Mouse (Mus musculus): ENCODE results near the gene Itga7.
"Not testable (repeated sequence)": the region's sequence is repeated elsewhere in the genome, so short reads cannot be mapped to it uniquely, and the experiment has no call there.

The Itga7 gene

DNA sequence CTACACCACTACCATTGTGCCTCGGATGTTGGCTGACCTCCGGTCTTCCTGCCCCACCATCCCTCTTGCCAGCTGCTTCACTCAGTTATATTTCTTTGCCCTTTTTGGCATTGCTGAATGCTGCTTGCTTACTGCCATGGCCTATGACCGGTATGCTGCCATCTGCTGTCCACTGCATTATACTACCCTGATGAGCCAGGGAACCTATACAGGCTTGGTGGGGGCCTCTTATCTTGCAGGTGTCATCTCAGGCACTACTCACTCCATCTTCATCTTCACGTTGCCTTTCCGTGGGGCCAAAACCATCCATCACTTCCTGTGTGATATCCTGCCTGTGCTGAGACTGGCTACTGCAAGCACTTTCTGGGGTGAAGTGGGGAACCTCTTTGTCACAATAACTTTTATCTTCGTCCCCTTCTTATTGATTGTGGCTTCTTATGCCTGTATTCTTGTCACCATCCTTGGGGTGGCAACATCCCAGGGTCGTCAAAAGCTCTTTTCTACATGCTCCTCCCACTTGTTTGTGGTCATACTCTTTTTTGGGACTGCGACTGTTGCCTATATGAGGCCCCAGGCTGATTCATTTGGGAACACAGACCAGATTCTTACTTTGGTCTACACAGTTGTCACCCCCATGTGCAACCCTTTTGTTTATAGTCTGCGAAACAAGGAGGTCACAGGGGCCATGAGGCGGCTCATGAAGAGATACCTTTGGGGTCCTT, 56.7 kb downstream of the Itga7 start:
- not testable (repeated sequence) for DNase-seq (ENCODE audit: low spot score)

DNA sequence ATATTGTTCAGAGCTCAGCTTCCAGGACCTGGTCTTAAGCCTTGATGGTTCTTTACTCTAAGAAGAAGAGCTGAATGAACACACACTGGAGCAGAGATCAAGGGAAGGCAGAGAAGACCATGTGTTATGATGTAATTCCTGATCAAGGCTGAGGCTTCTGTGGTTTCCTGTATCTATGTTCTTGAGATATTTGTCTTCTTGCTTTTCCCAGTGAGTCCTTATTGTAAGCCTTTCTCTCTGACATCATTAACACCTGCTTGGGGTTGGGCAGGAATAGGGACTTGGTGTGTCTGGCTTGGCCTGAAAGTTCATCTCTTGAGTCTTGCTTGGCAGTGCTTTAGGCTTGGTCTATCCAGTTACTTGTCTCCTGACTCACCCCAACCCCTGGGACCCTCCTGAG, 57.4 kb downstream of the Itga7 start:
- DNase-seq (ENCODE audit: low spot score): no peak

DNA sequence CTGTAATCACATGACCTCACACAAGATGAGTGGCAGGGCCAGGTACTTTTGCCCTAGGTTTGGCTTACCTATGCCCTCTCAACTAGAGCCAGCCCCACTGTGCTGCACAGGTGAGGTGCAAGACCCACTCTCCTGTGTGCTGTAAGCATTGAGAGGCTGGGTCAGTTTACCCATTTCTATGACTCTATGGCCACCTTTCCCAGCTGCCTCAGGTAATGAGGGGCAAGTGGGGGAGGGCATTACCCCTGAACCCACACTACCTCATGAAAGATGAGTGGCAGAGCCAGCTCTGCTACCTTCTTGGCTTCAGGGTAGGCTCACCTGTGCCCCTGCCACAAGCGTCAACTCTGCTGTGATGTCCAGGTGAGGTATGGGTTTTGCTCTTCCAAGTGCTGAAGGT, 62.2 kb downstream of the Itga7 start:
- DNase-seq (ENCODE audit: low spot score): no peak

GRCm38 (mm10) chr10:128996523-128997040, 63.0 kb downstream of the Itga7 start:
- DNase-seq (ENCODE audit: low spot score): no peak

DNA sequence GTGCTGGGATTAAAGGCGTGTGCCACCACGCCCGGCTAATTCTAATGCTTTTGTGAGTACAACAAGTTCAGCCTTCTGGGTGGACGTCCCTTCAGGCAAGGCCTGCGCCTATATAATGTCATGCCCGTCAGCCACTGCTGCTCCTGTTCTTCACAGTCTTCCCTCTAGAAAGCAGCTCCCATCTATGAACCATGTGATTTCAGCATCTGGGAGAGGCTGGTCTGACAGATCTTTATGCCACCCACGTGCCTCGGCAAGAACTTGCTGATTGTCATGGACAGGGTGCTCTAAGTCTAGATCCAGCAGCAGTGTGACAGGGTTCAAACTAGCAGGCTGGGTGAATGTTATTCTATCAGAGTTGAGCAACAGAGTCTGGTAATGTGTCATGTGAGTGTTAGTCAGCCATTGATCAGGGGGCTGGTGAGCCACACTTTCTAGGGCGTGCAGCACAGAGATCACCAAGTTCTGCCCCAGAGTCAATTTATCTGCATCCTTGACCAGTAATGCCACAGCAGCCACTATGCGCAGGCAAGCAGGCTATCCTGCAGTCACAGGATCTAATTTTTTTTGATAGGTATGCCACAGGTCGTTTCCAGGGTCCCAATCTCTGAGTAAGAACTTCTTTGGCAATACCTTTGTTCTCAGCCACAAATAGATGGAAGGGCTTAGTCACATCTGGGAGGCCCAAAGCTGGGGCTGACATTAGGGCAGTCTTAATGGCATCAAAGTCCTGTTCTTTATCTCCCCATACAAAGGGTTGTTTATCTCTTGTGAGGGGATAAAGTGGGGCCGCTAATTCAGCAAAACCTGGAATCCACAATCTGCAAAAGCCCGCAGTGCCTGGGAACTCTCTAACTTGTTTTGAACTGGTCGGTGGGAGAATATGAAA, 70.7 kb downstream of the Itga7 start:
- DNase-seq (ENCODE audit: low spot score): no peak
